Mouse (Mus musculus): Measurements from ENCODE around the gene Rap1b.

DNA sequence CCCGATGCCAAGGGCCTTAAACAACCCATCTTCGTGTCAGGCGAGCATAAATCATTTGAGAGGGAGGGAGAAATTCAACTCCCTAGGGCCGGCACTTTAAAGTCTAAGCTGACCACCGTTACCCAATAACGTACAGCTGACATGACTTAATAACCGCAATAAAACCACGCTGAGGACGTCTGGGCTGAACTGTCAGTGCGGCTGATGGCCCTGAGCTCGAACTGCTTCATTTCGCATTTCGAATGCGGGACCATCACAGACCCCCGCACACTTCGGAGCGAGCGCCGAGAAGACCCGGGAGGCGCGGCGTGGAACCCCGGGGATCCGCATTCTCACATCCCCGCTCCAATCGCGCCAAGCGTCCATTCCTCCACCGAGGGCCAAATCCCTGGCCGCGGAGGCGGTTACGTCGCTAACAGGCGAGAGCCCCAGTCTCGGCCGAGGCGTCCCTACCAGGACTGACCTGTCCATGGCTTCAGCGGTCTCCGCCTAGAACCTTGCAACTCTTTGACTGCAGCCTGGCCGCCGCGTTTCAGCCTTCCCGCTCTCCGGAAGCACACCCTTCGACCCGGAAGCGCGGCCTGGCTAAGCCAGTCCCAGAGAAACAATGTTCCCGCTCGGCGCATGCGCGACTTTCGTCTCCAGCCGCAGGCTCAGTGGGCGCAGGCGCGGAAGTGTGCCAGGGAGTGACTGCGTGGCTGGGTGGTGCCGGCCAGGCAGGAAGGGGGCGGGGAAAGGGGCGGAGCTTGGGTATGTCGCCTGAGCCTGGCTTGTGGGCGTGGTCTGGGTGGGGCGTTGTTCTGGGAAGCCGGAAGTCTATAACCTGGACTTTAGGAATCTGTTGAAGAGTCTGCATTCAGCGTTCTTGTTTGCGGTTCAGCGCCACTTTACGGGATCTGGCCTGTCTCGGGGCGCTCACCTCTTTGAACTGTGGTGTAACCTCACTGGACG is 53.4 kb downstream of the Rap1b start, which contains the start of gene Nup107:
- no peak for TF ChIP-seq CTCF (IDR thresholded peaks at IDR 0.05; ENCODE audit: low read depth)
- TF ChIP-seq EP300 (IDR thresholded peaks at IDR 0.05; ENCODE audit: low read depth): no peak

Measured in heart, postnatal 0 days (tissue).